Mouse (Mus musculus): ENCODE measurements around the gene Tap2. TPM values are rescaled to one million over a fixed set of nuclear protein-coding genes. Genes with fewer than 3 reads are reported as not detected.
"Not testable (repeated sequence)": the region's sequence is repeated elsewhere in the genome, so short reads cannot be mapped to it uniquely, and the experiment has no call there.

The Tap2 gene
- polyA plus RNA-seq, 1 experiment: 28.0 TPM

DNA sequence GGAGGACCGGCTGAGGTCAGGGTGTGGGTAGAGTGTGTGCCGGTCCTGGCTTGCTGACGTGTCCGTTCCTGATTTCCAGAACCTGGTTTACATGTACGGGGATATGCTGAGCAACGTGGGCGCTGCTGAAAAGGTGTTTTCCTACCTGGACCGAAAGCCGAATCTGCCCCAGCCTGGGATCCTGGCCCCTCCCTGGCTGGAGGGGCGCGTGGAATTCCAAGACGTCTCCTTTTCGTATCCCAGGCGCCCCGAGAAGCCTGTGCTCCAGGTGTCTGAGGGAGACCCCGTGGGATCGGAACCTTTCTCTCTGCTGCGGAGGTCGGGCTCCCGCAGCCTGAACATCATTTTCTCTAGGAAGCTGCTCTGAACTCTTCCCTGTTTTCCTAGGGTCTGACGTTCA lies 10.6 kb downstream of the Tap2 start:
- no peak for DNase-seq (ENCODE audit: low read depth)

GRCm38 (mm10) chr17:34215176-34215575 lies 11.8 kb downstream of the Tap2 start:
- DNase-seq (ENCODE audit: low read depth): no peak

DNA sequence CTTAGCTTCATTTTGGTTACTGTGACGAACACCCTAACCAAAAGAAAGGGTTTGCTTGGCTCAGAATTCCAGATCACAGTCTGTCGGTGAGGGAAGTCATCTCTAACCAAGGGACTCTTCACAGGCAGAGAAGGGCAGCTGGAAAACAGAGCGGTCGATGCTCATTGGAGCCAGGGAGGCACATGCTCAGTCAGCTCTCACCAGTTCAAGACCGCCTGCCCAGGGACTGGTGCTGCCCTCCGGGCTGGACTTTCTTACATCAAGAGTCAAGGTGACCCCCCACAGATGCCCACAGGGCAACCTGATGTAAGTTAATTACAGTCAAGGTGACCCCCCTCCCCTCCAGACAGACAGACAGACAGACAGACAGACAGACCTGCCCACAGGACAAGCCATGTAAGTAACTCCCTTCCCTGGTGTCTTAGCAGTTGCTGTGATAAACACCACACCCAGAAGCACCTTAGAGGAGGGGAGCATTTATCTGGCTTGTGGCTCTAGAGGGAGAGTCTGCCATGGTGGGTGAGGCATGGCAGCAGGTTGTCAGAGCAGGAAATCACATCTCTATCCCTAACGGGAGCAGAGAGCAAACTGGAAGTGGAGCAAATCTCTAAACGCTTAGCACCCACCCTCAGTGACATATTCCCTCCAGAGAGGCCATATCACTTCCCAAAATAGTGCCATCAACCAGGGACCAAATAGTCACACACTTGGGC lies 14.0 kb downstream of the Tap2 start:
- DNase-seq (ENCODE audit: low read depth): no peak

GRCm38 (mm10) chr17:34217986-34218385 lies 14.7 kb downstream of the Tap2 start:
- DNase-seq (ENCODE audit: low read depth): no peak

DNA sequence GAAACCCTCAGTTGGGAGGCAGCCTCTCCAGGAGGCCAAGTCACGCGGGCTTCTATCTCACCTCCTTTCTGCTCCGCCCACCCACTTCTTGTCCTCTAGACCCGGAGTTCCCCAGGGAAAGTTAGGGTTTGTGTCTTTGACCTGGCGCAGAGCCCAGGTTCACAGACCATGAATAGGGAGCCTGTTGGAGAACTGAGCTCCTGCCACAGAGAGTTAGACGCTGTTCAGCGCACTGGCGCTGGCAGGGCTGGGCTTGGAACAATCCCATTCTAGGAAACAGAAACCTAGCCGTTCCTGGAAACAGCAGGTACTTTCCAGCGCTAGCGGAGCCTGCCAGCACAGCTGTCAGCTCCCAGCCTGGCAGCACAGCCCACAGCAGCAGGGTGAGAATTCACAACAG lies 15.3 kb downstream of the Tap2 start:
- no peak for DNase-seq (ENCODE audit: low read depth)

DNA sequence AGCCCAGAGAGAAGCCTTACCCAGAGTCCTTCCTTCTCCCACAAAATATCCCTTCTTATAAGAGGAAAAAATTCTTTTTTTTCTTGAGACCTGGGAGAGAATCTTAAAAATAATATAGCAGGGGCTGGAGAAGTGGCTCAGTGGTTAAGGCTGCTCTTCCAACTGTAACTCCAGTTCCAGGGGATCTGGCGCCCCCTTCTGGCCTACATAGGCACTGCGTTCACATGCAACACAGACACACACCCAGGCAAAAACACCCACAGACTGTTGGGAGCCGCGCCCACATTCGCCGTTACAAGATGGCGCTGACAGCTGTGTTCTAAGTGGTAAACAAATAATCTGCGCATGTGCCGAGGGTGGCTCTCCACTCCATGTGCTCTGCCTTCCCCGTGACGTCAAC lies 15.8 kb downstream of the Tap2 start:
- DNase-seq (ENCODE audit: low read depth): not testable (repeated sequence)

- DNase-seq (ENCODE audit: low read depth): not testable (repeated sequence)
Measured at GRCm38 (mm10) chr17:34219801-34220200, 16.5 kb downstream of the Tap2 start.

GRCm38 (mm10) chr17:34220401-34220800 lies 17.1 kb downstream of the Tap2 start:
- DNase-seq (ENCODE audit: low read depth): not testable (repeated sequence)

- no peak for DNase-seq (ENCODE audit: low read depth)
Measured at GRCm38 (mm10) chr17:34224816-34225215, 21.5 kb downstream of the Tap2 start.

- no peak for DNase-seq (ENCODE audit: low read depth)
Measured at GRCm38 (mm10) chr17:34225426-34225825, 22.1 kb downstream of the Tap2 start.

- not testable (repeated sequence) for DNase-seq (ENCODE audit: low read depth)
Measured at GRCm38 (mm10) chr17:34225911-34226310, 22.6 kb downstream of the Tap2 start.

- DNase-seq (ENCODE audit: low read depth): not testable (repeated sequence)
Measured at GRCm38 (mm10) chr17:34230971-34231370, 27.6 kb downstream of the Tap2 start.

DNA sequence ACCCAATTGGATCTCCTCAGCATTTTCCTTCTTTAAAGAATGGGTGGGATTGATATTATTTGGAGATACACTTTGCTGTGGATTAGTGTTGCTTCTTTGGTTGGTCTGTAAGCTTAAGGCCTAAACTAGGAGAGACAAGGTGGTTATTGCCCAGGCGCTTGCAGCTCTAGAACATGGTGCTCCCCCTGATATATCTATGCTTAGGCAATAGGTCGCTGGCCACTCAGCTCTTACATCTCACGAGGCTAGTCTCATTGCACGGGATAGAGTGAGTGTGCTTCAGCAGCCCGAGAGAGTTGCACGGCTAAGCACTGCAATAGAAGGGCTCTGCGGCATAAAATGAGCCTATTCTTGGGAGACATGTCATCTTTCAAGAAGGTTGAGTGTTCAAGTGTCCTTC lies 28.7 kb downstream of the Tap2 start:
- DNase-seq (ENCODE audit: low read depth): not testable (repeated sequence)

GRCm38 (mm10) chr17:34234926-34235325 lies 31.6 kb downstream of the Tap2 start:
- DNase-seq (ENCODE audit: low read depth): no peak

DNA sequence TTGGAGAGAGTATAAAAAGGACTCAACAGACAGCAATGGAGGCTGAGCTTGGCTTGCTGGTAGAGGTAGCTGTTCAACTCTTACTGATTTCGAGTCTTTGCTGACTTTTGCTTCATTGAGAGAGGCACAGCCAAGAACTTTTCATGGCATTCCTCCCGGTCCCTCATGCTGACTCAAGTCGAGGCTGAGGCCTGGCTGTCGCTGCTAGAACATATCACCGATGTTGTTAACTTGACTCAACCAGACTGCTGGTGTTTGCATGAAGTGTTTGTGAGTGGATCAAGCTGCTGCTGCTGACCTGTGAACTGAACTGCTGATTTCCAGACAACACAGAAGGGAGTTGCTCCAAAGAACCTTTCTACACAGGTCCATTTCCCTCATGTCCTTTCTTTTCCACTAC lies 33.4 kb downstream of the Tap2 start:
- no peak for DNase-seq (ENCODE audit: low read depth)

GRCm38 (mm10) chr17:34237741-34238140 lies 34.4 kb downstream of the Tap2 start:
- no peak for DNase-seq (ENCODE audit: low read depth)

- DNase-seq (ENCODE audit: low read depth): no peak
Measured at GRCm38 (mm10) chr17:34238706-34239105, 35.4 kb downstream of the Tap2 start, which contains the start of gene H2-Ob. Gene H2-Ob (plus strand): TSS chr17:34238903.

DNA sequence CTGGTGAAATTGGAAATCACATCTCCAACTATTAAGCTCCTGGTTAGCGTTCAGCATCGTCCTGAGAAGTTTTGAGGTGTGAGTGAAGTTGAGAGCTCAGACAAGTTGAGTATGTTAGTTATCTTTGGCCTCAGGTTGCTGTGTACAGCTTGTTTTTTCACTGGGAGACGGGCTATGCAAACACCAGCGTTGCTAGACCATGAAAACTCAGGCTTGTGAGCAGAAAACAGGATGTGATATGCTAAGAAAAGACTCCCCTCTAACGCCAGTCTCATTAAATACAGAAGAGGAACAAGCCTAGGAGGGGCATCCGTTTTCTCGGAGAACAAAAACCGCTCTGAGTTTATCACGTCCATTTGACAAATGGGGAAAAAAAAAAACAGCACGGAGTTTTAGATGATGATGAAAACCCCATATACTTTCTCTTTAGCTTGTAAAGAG lies 36.3 kb downstream of the Tap2 start:
- DNase-seq (ENCODE audit: low read depth): no peak

- no peak for DNase-seq (ENCODE audit: low read depth)
Measured at GRCm38 (mm10) chr17:34240366-34240765, 37.0 kb downstream of the Tap2 start.

DNA sequence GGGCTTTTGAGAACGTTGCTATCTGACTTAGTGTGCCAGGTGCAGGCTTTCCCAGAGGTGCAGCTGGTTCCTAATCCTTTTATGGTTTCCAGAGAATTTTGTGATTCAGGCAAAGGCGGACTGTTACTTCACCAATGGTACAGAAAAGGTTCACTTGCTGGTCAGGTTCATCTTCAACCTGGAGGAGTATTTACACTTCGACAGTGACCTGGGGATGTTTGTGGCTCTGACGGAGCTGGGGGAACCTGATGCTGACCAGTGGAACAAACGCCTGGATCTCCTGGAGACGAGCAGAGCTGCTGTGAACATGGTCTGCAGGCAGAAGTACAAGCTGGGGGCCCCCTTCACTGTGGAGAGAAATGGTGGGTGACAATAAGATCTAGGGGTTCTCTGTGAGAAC lies 37.6 kb downstream of the Tap2 start:
- DNase-seq (ENCODE audit: low read depth): no peak

DNA sequence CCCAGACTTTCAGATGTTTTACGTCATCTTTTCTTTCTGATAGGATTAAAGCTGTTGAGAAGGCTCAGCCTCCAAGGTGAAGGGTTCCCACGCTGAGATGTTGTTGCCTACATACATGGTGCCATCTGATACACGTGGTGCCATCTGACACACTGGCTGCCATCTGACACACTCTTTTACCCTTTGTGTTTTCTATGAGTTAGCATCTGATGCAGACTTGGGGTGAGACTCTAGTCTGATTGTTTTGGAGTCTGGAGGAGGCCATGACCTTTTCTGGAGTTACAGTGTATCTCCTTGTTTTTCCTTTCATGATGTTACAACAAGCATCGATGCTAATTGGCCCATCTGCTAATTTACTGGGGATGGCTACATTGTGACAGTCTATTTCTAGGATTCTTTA lies 41.3 kb downstream of the Tap2 start:
- DNase-seq (ENCODE audit: low read depth): no peak

DNA sequence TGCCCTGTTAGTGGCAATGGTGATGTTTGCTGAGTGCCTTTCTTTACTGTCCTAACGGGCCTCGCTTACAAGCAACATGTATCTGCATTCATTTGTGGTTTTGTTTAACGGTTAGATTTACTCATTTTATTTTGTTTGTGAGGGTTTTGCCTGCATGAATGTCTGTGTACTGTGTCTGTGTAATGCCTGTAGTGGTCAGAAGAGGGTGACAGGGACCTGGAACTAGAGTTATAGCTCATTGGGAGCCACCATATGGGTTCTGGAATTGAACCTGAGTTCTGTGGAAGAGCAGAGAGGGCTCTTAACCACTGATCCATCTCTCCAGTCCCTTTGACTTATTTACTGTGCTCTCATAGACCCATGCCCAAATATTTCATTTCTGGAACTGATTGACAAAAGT lies 43.7 kb downstream of the Tap2 start:
- no peak for DNase-seq (ENCODE audit: low read depth)

DNA sequence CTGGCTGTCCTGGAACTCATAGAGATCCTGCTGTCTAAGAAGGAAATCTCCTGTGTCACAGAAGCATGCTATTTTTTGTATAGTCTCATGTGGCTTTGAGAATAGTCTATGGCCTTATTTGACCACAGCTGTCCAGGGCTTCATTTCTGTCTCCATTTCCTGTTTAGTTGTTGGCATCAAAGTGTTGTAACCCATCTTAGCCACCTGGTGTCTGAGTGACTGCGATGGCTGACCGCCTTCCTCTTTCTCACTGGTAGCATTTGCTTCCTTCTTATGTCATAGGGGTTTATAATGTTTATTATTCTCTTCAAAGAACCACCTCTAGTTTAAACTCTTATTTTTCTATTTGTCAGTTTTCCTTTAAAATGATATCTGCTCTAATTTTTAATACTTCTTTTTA lies 45.4 kb downstream of the Tap2 start:
- no peak for DNase-seq (ENCODE audit: low read depth)

DNA sequence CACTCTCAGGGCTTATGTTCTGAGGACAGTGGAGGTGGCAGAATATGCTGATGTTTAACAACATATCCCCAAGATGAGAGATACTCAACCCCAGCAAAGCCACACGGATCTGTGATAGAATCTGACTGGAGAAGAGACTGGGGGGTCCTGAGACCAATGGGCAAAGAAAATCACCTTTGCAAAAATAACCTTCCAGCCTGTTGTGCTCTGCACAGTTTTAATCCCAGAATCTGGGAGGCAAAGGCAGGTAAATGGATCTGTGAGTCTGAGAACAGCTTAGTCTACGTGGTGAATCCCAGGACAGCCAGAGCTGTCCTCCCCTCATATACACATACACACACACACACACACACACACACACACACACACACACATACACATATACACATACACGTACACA lies 46.0 kb downstream of the Tap2 start:
- no peak for DNase-seq (ENCODE audit: low read depth)

Data from gonadal fat pad, adult 2 months (tissue).